Mouse (Mus musculus): ENCODE measurements at regions not wholly inside any gene's neighbourhood (a gene's known extent, or its start where the extent isn't known, plus 50 kb on each side); places are given as distances from the start of the nearest gene placed in this dataset.

DNA sequence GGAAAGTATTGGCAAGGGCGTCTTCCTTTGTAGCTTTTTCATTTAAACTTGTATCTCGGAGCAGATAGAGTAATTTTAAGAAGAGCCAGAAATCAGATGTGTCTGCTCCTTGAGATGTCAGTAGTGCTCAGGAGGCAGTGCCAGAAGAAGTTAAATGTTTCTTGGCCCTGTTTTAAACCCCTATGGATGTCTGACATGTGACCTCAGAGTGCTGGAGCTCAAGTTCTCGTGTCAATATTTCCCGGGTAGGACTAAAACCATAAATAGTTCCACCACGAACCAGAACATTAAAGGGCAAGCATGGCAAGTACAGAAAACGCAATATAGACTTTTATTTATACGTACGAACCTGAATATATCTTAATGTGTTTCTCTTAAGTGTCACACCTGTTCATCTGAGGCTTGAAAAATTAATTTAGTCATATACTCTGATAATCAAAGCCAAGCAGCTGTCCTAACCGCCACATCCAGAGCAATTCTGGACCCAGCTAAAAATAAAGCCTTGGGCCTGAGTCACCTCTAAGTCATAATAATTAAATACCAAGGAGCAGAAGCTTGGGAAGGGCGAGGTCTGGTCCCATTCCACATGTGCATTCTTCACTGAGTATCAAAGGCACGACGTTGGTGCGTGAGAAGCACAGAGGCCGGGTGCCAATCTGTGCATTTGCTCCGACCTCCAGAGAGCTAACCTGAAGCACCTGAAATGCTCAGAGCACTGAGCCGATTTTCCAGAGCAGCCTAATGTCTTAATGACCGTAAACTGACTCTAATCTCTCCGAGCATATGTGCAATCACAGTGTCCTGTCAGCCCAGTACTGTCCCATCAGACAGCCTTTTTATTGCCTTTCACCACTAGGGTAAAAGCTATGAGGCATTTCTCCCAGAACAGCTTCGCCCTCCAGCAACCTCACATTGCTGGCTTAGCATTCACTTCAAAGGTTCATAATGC lies 139.8 kb downstream of the Hs3st3b1 start:
- TF ChIP-seq GATA1 (IDR thresholded peaks at IDR 0.05; ENCODE audit: borderline replicate concordance, low read length) = no peak
- TF ChIP-seq FLI1 (IDR thresholded peaks at IDR 0.05; ENCODE audit: low read length) = no peak
